Mouse (Mus musculus) heart, embryonic 12.5 days (tissue): ENCODE data around the gene Dock1. TPM values are rescaled to one million over a fixed set of nuclear protein-coding genes. Genes with fewer than 3 reads are reported as not detected.

ENCODE experiments used
- ATAC-seq: fragments of 200-750 bp; cut with Nextera tagmentation; 2 replicates; pipeline ENCODE4 v1.8.0; 2017; ENCODE audit warnings: moderate TSS enrichment, moderate library complexity; ENCODE audit not compliant: insufficient number of reproducible peaks, low FRiP score
- H3K27ac ChIP-seq: fragments of 300-500 bp; sonication (generic); 2 replicates; pipeline ENCODE4 v1.5.1; 2016; ENCODE audit warnings: mild to moderate bottlenecking, moderate library complexity; ENCODE audit not compliant: poor library complexity, severe bottlenecking
- H3K27me3 ChIP-seq: fragments of 300-500 bp; sonication (generic); replicated peaks from 2 replicates; pipeline ENCODE4 v1.6.1; 2016; ENCODE audit warnings: mild to moderate bottlenecking, moderate library complexity
- H3K36me3 ChIP-seq: fragments of 300-500 bp; sonication (generic); 2 replicates; pipeline ENCODE4 v1.6.1; 2016; ENCODE audit warnings: mild to moderate bottlenecking, moderate library complexity
- H3K4me1 ChIP-seq: fragments of 300-500 bp; sonication (generic); replicated peaks from 2 replicates; pipeline ENCODE4 v1.6.1; 2016; ENCODE audit warnings: mild to moderate bottlenecking
- H3K4me2 ChIP-seq: fragments of 300-500 bp; sonication (generic); 2 replicates; pipeline ENCODE4 v1.6.1; 2016; ENCODE audit warnings: mild to moderate bottlenecking, moderate library complexity
- H3K4me3 ChIP-seq: fragments of 300-500 bp; sonication (generic); 2 replicates; pipeline ENCODE4 v1.5.1; 2016; ENCODE audit warnings: mild to moderate bottlenecking
- H3K9ac ChIP-seq: fragments of 300-500 bp; sonication (generic); 2 replicates; pipeline ENCODE4 v1.6.1; 2016; ENCODE audit warnings: mild to moderate bottlenecking, moderate library complexity
- H3K9me3 ChIP-seq: fragments of 300-500 bp; sonication (generic); replicated peaks from 2 replicates; pipeline ENCODE4 v1.6.1; 2016; ENCODE audit warnings: mild to moderate bottlenecking, moderate library complexity
- WGBS: fragments of 180-500 bp; shearing (Covaris S2); methylation state at CpG from one replicate; pipeline ENCODE4 v1.1.7; 2016; 5-methylcytosine and 5-hydroxymethylcytosine counted together
- polyA plus RNA-seq: library from polyadenylated mRNA; unstranded; fragments of >200 nt; fragmentation: Nextera tagmentation; extraction: Ambion mirVana; gene quantifications from 2 replicates; pipeline ENCODE4 v1.2.1, GENCODE M21; 2016

The Dock1 gene
- polyA plus RNA-seq, 1 experiment from 2014 or later, result 31.9 TPM

DNA sequence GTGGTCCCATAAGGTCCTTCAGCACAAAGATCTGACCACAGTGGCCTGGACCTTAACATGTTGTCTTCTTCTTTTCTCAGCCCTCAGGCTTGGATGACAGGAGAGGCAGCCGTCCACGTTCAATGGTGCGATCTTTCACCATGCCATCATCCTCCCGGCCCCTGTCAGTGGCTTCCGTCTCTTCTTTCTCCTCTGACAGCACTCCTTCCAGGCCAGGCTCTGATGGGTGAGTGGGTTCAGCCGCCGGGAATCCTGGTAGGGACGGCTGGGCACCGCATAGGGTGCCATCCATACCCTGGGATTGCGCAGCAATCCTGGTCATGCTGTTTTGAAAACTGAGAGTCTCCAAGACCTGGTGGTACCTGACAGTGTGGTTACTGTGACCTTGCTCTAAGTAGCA, 487.9 kb downstream of the Dock1 start:
- no peak overlapping the region for H3K27ac ChIP-seq
- whole genome bisulfite sequencing, result 87% methylated on average over 10 of the region's 10 CpGs
- ATAC-seq, result no peak
- no peak overlapping the region for H3K4me3 ChIP-seq
- no peaks in the 10 kb centered on the region for H3K9me3 ChIP-seq
- no peak overlapping the region for H3K9ac ChIP-seq
- H3K4me1 ChIP-seq, result no peaks in the 10 kb centered on the region
- H3K36me3 ChIP-seq, result peaks cover 38% of the 10 kb centered on the region
- H3K4me2 ChIP-seq, result no peak overlapping the region
- H3K27me3 ChIP-seq, result no peaks in the 10 kb centered on the region

GRCm38 (mm10) chr7:135159606-135160005, 489.2 kb downstream of the Dock1 start:
- H3K9me3 ChIP-seq, result no peaks in the 10 kb centered on the region
- no peak for ATAC-seq
- H3K36me3 ChIP-seq, result peaks cover 39% of the 10 kb centered on the region
- H3K4me1 ChIP-seq, result no peaks in the 10 kb centered on the region
- H3K27me3 ChIP-seq, result no peaks in the 10 kb centered on the region
- no peak overlapping the region for H3K27ac ChIP-seq
- no peak overlapping the region for H3K4me3 ChIP-seq
- WGBS, result 86% methylated on average over 4 of the region's 4 CpGs
- H3K4me2 ChIP-seq, result no peak overlapping the region
- no peak overlapping the region for H3K9ac ChIP-seq

DNA sequence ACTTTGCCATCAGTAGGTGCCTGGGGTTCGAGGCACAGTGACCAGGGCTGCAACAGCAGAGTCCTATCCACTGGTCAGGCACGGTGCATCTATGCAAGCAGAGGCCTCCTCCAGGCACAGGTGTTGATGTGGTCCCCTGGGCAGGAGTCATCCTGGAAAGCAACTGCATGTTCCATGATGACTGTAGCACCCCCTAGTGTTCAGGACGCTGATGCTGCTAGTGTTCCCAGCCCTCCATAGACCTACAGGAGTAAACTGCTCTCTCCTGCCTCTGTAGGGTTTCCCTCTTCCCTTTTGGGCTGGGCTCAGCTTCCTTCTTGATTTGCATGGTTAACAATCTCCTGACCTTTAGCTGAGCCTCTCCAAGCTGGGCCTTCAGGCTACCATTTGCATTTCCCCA, 494.7 kb downstream of the Dock1 start:
- H3K27me3 ChIP-seq, result no peaks in the 10 kb centered on the region
- no peak overlapping the region for H3K27ac ChIP-seq
- peaks cover 61% of the 10 kb centered on the region for H3K36me3 ChIP-seq
- no peak; the same call in 1 of the 2 replicates for ATAC-seq
- H3K9ac ChIP-seq, result no peak overlapping the region
- no peaks in the 10 kb centered on the region for H3K4me1 ChIP-seq
- H3K4me2 ChIP-seq, result no peak overlapping the region
- H3K4me3 ChIP-seq, result no peak overlapping the region
- no peaks in the 10 kb centered on the region for H3K9me3 ChIP-seq
- 34% methylated on average over 3 of the region's 3 CpGs for WGBS

- no peak overlapping the region for H3K27ac ChIP-seq
- H3K36me3 ChIP-seq, result peaks cover 48% of the 10 kb centered on the region
- H3K4me2 ChIP-seq, result no peak overlapping the region
- ATAC-seq, result no peak
- 68% methylated on average over 4 of the region's 4 CpGs for WGBS
- H3K27me3 ChIP-seq, result no peaks in the 10 kb centered on the region
- H3K4me1 ChIP-seq, result peaks cover 5% of the 10 kb centered on the region; the same call in 1 of the 2 replicates
- H3K9me3 ChIP-seq, result no peaks in the 10 kb centered on the region
- no peak overlapping the region for H3K9ac ChIP-seq
- no peak overlapping the region for H3K4me3 ChIP-seq
Observed at GRCm38 (mm10) chr7:135169936-135170335, 499.5 kb downstream of the Dock1 start.

- H3K4me2 ChIP-seq, result no peak overlapping the region
- no peak overlapping the region for H3K9ac ChIP-seq
- no peaks in the 10 kb centered on the region for H3K27me3 ChIP-seq
- WGBS, result 65% methylated on average over 9 of the region's 9 CpGs
- H3K4me1 ChIP-seq, result peaks cover 5% of the 10 kb centered on the region; the same call in 1 of the 2 replicates
- H3K4me3 ChIP-seq, result no peak overlapping the region
- H3K27ac ChIP-seq, result no peak overlapping the region
- H3K9me3 ChIP-seq, result no peaks in the 10 kb centered on the region
- peak; percentile 9; the same call in 1 of the 2 replicates for ATAC-seq
- peaks cover 27% of the 10 kb centered on the region for H3K36me3 ChIP-seq
Observed at GRCm38 (mm10) chr7:135172219-135172618, 501.8 kb downstream of the Dock1 start.

GRCm38 (mm10) chr7:135194190-135194589, 523.7 kb downstream of the Dock1 start:
- H3K27me3 ChIP-seq, result peaks cover 7% of the 10 kb centered on the region; the same call in 1 of the 2 replicates
- H3K9ac ChIP-seq, result no peak overlapping the region
- WGBS, result 83% methylated on average over 3 of the region's 3 CpGs
- no peaks in the 10 kb centered on the region for H3K9me3 ChIP-seq
- no peak for ATAC-seq
- no peak overlapping the region for H3K4me2 ChIP-seq
- no peaks in the 10 kb centered on the region for H3K36me3 ChIP-seq
- H3K27ac ChIP-seq, result no peak overlapping the region
- H3K4me1 ChIP-seq, result no peaks in the 10 kb centered on the region
- H3K4me3 ChIP-seq, result no peak overlapping the region

DNA sequence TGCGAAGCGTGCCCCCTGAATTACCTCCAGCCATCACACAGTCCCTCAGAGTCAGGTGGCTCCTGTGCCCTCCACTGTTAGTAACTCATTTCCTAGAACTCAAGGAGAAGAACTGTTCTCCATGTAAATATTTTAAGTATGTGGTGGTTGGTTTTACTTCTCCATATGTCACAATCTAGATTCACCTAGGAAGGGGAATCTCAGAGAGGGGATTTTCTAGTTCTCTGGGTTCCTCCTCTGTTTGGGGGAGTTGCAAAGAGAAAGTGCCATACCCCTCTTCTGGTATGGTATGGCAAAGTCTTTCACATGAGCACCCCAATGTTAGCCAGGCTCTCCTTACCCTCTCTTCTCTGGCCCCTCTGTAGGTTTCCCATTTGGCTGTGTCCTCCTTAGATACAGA, 525.2 kb downstream of the Dock1 start:
- ATAC-seq, result no peak
- no peak overlapping the region for H3K4me3 ChIP-seq
- H3K9ac ChIP-seq, result no peak overlapping the region
- H3K36me3 ChIP-seq, result no peaks in the 10 kb centered on the region
- H3K9me3 ChIP-seq, result no peaks in the 10 kb centered on the region
- 91% methylated on average over 2 of the region's 2 CpGs for WGBS
- H3K4me2 ChIP-seq, result no peak overlapping the region
- peaks cover 7% of the 10 kb centered on the region; the same call in 1 of the 2 replicates for H3K27me3 ChIP-seq
- H3K4me1 ChIP-seq, result no peaks in the 10 kb centered on the region
- no peak overlapping the region for H3K27ac ChIP-seq

DNA sequence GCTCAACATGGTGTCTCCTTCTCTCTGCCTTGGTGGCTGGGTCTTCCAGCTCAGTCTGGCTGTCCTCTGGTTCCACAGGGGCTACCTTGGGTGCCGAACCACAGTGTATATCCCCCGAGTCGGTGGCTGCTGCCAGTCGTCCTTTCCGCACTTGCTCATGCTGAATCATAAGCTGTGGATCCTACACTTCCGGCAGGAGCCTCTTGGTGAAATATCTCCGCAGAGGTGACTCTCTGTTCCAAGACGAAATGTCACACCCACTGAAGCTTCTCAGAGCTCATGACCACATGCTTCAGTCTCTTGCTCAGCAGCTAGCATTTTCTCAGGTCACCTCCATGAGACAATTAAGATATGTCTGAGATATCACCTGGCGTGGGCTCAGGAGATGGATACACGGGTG, 526.4 kb downstream of the Dock1 start:
- H3K4me2 ChIP-seq, result no peak overlapping the region
- H3K9ac ChIP-seq, result no peak overlapping the region
- no peaks in the 10 kb centered on the region for H3K9me3 ChIP-seq
- H3K4me1 ChIP-seq, result no peaks in the 10 kb centered on the region
- no peak for ATAC-seq
- H3K27ac ChIP-seq, result no peak overlapping the region
- WGBS, result 78% methylated on average over 10 of the region's 10 CpGs
- H3K4me3 ChIP-seq, result no peak overlapping the region
- H3K36me3 ChIP-seq, result no peaks in the 10 kb centered on the region
- H3K27me3 ChIP-seq, result peaks cover 7% of the 10 kb centered on the region; the same call in 1 of the 2 replicates

- H3K4me2 ChIP-seq, result no peak overlapping the region
- H3K9ac ChIP-seq, result no peak overlapping the region
- ATAC-seq, result no peak
- no peaks in the 10 kb centered on the region for H3K9me3 ChIP-seq
- H3K27me3 ChIP-seq, result 0 out of 2 replicates have a peak, but pooled peaks cover 2% of the 10 kb centered on the region
- H3K4me1 ChIP-seq, result no peaks in the 10 kb centered on the region; the same call in 1 of the 2 replicates
- H3K36me3 ChIP-seq, result no peaks in the 10 kb centered on the region
- H3K27ac ChIP-seq, result no peak overlapping the region
- no peak overlapping the region for H3K4me3 ChIP-seq
Observed at GRCm38 (mm10) chr7:135203920-135204319, 533.5 kb downstream of the Dock1 start.

DNA sequence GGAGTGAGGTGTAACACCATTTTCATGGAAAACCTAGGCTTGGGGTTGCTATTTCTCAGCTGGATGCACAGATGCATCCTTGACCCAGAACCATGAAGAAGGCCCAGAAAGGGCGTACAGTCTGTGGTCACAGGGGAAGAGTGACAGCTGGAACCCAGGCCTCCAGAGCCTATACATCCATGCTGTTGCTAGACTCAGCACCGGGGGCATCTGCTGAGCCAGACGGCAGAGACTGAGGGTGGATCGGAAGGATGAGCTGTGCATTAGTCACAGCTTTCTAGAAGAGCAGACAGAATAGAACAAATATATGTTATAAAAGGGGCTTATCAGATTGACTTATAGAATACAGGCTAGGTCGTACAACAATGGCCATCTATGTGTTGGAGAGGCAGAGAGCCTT, 534.7 kb downstream of the Dock1 start:
- H3K4me3 ChIP-seq, result no peak overlapping the region
- no peaks in the 10 kb centered on the region; the same call in 1 of the 2 replicates for H3K4me1 ChIP-seq
- 82% methylated on average over 5 of the region's 5 CpGs for WGBS
- H3K27ac ChIP-seq, result no peak overlapping the region
- H3K9me3 ChIP-seq, result no peaks in the 10 kb centered on the region
- no peak overlapping the region for H3K4me2 ChIP-seq
- 0 out of 2 replicates have a peak, but pooled peaks cover 2% of the 10 kb centered on the region for H3K27me3 ChIP-seq
- no peak overlapping the region for H3K9ac ChIP-seq
- no peaks in the 10 kb centered on the region for H3K36me3 ChIP-seq
- ATAC-seq, result no peak

DNA sequence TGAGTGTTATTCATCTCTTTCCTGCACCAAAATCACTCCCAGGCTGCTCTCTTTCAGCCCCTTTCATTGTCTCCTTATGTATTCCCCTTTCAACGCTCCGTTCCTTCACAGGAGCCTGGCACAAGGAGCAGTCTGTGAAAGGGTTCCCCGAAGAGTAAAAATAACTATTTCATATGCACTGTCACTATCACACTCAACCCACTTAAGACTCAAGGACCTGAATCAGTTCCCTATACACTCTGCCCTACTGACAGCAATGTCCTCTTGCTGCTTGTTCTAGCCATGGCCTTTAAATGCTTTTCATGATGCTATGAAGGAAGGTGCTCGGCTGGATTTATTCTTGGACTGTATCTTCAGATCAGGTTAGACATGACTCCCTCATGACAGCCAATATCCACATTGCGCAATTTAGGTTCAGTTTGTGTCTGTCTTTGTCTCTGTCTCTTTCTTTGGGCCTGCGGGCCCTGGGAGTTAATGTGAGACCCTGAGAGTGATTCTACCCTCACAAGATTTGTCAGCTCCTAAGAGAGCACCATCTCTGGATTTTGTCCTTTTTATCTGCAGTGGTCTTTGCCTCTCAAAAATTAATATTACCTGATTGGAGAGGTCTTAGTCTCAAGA, 538.6 kb downstream of the Dock1 start:
- Histone ChIP-seq H3K4me3 (no peak overlapping the region), H3K9me3 (no peaks in the 10 kb centered on the region), H3K9ac (no peak overlapping the region), H3K27me3 (0 out of 2 replicates have a peak, but pooled peaks cover 2% of the 10 kb centered on the region), H3K4me2 (no peak overlapping the region), H3K27ac (no peak overlapping the region), H3K36me3 (no peaks in the 10 kb centered on the region), H3K4me1 (no peaks in the 10 kb centered on the region)
- ATAC-seq, result no peak
- 67% methylated on average over 6 of the region's 6 CpGs for WGBS

- H3K4me2 ChIP-seq, result no peak overlapping the region
- H3K27me3 ChIP-seq, result no peaks in the 10 kb centered on the region
- H3K4me3 ChIP-seq, result no peak overlapping the region
- no peaks in the 10 kb centered on the region for H3K36me3 ChIP-seq
- no peak overlapping the region for H3K9ac ChIP-seq
- no peaks in the 10 kb centered on the region for H3K9me3 ChIP-seq
- no peaks in the 10 kb centered on the region for H3K4me1 ChIP-seq
- no peak overlapping the region for H3K27ac ChIP-seq
- no peak for ATAC-seq
Observed at GRCm38 (mm10) chr7:135210296-135210695, 539.8 kb downstream of the Dock1 start.
